ENCODE assay signal across 17 mouse cellular contexts in genomic region chr10:107971748-107972147, GRCm38 (mm10). TPM values are rescaled to one million over a fixed set of nuclear protein-coding genes. Genes with fewer than 3 reads are reported as not detected.
"Had no signal": no experiment of that assay in that cellular context is flagged by ENCODE, and none has a peak within 500 bp of the region (broad histone marks: within the 10 kb centered on the region; RNA-seq: fewer than 3 reads in every experiment).

No protein-coding gene starts in this region.

- H3K36me3 ChIP-seq: kidney, embryonic 15.5 days; liver, embryonic 13.5 days had no signal

- H3K9me3 ChIP-seq: kidney, embryonic 15.5 days; liver, embryonic 13.5 days had no signal

- H3K27me3 ChIP-seq: kidney, embryonic 15.5 days; liver, embryonic 13.5 days had no signal

- H3K4me3 ChIP-seq: kidney, embryonic 15.5 days; left cerebral cortex, adult 2 months; liver, embryonic 13.5 days had no signal

- H3K4me2 ChIP-seq: kidney, embryonic 15.5 days; liver, embryonic 13.5 days had no signal

- H3K27ac ChIP-seq: kidney, embryonic 15.5 days; left cerebral cortex, adult 2 months; liver, embryonic 13.5 days; macrophage had no signal

- H3K9ac ChIP-seq: kidney, embryonic 15.5 days; liver, embryonic 13.5 days had no signal

- H3K4me1 ChIP-seq: kidney, embryonic 15.5 days; liver, embryonic 13.5 days had no signal

- DNase-seq: kidney, adult 8-10 months; kidney, postnatal 10 days; kidney, postnatal 36 days; layer of hippocampus, postnatal 36 days; liver, embryonic 13.5 days; lung, adult 2 months; lung, postnatal 14 days; midbrain, embryonic 14.5 days; right cerebral cortex, postnatal 14 days; right cerebral cortex, postnatal 4 days; thymus, adult 18-20 months; thymus, postnatal 14 days had no signal

RNA-seq across cellular contexts. Expression of gene Otogl, which starts 59.8 kb away (rescaled TPM):
- polyA plus RNA-seq: liver, adult 2 months; macrophage; neural tube, embryonic 11.5 days had no signal
